Mouse (Mus musculus): Measurements from ENCODE around the gene Stim2. TPM values are rescaled to one million over a fixed set of nuclear protein-coding genes. Genes with fewer than 3 reads are reported as not detected.

Stim2 gene
- polyA plus RNA-seq (2015; fragmentation: Nextera tagmentation; extraction: Ambion mirVana) = 14.8 and 16.4 TPM in 2 replicates

DNA sequence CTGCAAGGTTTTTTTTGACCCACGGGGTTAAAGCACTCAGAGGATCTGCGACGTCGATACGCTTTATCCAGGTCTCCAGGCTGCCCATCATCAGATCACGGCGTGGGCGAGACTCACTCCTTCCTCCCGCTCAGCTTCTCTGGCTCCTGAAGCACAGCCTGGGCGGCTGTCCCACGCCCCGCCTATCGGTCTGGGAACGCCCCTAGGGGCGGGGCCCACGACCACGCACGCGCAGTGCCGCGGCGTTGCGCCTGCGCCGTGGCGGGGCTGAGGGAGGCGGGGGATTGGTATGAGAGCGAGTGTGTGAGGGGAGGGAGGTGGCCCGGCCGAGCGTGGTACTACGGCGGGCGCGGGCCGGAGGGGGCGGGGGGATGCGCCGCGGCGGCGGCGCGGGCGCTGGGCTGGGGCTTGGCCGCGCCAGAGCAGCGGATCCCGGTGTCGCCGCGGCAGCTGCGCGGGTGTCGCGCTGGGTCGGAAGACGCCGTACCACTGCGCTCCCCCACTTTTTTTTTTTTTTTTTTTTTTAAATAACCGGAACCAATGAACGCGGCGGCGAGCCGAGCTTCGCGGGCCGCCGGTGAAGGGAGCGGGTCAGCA is at the start of gene Stim2:
TSS of gene Stim2 (plus strand) at position 354 of the 597 bp plus-strand sequence.
- no peaks in the 10 kb centered on the region for H3K36me3 ChIP-seq
- peak within 1 kb of the TSS; percentile 97 for H3K4me3 ChIP-seq
- H3K9ac ChIP-seq = peak within 1 kb of the TSS; percentile 90
- H3K4me1 ChIP-seq = peaks cover 16% of the 10 kb centered on the region
- H3K27me3 ChIP-seq = no peaks in the 10 kb centered on the region
- ATAC-seq (ENCODE audit: insufficient number of reproducible peaks, insufficient read depth, low FRiP score, low TSS enrichment, low read depth) = peak; percentile 96
- under 1% methylated on average over 52 of the region's 71 CpGs for WGBS
- H3K9me3 ChIP-seq = no peaks in the 10 kb centered on the region
- H3K27ac ChIP-seq = peak within 1 kb of the TSS; percentile 94
- H3K4me2 ChIP-seq = peak within 1 kb of the TSS; percentile 70

DNA sequence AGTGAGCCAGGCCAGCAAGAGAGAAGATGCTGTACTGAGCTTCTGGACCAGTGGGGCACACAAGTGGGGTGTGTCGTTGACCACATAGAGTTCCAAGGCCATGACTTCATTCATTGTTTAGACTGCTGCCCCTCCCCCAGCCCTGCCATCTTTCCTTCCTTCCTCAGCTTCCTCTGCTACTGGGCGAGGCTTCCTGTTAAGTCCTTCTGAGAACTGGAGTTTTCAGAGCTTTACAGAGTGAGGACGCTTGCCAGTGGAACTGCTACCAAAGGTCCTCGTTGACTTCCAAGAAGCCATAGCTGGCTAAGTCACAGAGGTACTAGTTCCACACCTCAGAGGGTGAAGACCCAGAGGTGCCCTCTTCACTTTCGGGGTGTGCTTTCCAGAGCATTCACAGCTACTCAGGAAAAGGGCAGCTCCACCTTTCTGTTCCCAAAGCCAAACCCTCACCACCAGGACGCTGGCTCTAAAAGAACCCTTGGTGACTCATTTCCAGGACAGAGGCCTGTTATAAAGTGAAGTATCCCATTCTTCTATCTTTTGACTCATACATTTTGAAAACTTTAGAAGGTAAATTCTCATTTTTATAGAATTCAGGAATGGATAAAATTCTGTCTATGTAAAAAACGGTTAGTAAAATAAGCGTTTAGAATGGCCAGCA is 49.6 kb upstream of the Stim2 start:
- peaks cover 14% of the 10 kb centered on the region for H3K4me1 ChIP-seq
- ATAC-seq (ENCODE audit: insufficient number of reproducible peaks, insufficient read depth, low FRiP score, low TSS enrichment, low read depth) = no peak
- no peak overlapping the region for H3K4me3 ChIP-seq
- no peaks in the 10 kb centered on the region for H3K36me3 ChIP-seq
- H3K9me3 ChIP-seq = no peaks in the 10 kb centered on the region
- H3K4me2 ChIP-seq = no peak overlapping the region
- no peak overlapping the region for H3K9ac ChIP-seq
- H3K27ac ChIP-seq = no peak overlapping the region
- H3K27me3 ChIP-seq = no peaks in the 10 kb centered on the region
- 86% methylated on average over 8 of the region's 8 CpGs for WGBS

DNA sequence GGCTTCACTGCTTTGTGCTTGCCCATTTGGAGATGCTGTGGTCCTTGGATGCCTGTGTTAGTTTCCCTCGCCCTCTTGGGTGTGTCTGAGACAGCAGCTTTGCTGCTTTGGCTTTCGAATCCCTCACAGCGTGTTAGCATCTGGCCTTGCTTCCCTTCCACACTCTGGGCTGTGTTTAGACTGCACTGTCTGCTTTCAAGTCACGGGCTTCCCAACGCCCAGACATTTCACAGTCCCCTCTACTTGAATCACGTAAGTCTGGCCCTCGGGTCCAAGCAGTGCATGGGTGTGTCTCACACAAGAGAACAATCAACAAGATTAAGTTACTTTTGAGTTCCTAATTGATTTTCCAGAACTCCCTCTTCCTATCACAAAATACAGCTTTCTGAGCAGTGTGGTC is 48.1 kb upstream of the Stim2 start:
- no peak overlapping the region for H3K9ac ChIP-seq
- no peak for ATAC-seq (ENCODE audit: insufficient number of reproducible peaks, insufficient read depth, low FRiP score, low TSS enrichment, low read depth)
- no peaks in the 10 kb centered on the region for H3K9me3 ChIP-seq
- H3K4me1 ChIP-seq = peaks cover 14% of the 10 kb centered on the region
- no peak overlapping the region for H3K4me3 ChIP-seq
- no peak overlapping the region for H3K27ac ChIP-seq
- WGBS = 51% methylated on average over 7 of the region's 7 CpGs
- no peaks in the 10 kb centered on the region for H3K27me3 ChIP-seq
- H3K36me3 ChIP-seq = no peaks in the 10 kb centered on the region
- no peak overlapping the region for H3K4me2 ChIP-seq

GRCm38 (mm10) chr5:53953216-53953615 is 45.1 kb upstream of the Stim2 start:
- Histone ChIP-seq H3K27ac (no peak overlapping the region), H3K4me2 (no peak overlapping the region), H3K36me3 (no peaks in the 10 kb centered on the region), H3K4me1 (peaks cover 6% of the 10 kb centered on the region; the same call in 1 of the 2 replicates), H3K9ac (no peak overlapping the region), H3K27me3 (no peaks in the 10 kb centered on the region), H3K9me3 (no peaks in the 10 kb centered on the region), H3K4me3 (no peak overlapping the region)
- ATAC-seq (ENCODE audit: insufficient number of reproducible peaks, insufficient read depth, low FRiP score, low TSS enrichment, low read depth) = no peak

- 85% methylated on average over 2 of the region's 2 CpGs for WGBS
- Histone ChIP-seq H3K36me3 (no peaks in the 10 kb centered on the region), H3K9ac (no peak overlapping the region), H3K9me3 (no peaks in the 10 kb centered on the region), H3K4me3 (no peak overlapping the region), H3K27ac (no peak overlapping the region), H3K27me3 (no peaks in the 10 kb centered on the region), H3K4me2 (no peak overlapping the region), H3K4me1 (peaks cover 6% of the 10 kb centered on the region; the same call in 1 of the 2 replicates)
- no peak for ATAC-seq (ENCODE audit: insufficient number of reproducible peaks, insufficient read depth, low FRiP score, low TSS enrichment, low read depth)
These were observed 44.5 kb upstream of the Stim2 start for GRCm38 (mm10) chr5:53953797-53954196.

GRCm38 (mm10) chr5:53955966-53956365 is 42.3 kb upstream of the Stim2 start:
- no peak for ATAC-seq (ENCODE audit: insufficient number of reproducible peaks, insufficient read depth, low FRiP score, low TSS enrichment, low read depth)

DNA sequence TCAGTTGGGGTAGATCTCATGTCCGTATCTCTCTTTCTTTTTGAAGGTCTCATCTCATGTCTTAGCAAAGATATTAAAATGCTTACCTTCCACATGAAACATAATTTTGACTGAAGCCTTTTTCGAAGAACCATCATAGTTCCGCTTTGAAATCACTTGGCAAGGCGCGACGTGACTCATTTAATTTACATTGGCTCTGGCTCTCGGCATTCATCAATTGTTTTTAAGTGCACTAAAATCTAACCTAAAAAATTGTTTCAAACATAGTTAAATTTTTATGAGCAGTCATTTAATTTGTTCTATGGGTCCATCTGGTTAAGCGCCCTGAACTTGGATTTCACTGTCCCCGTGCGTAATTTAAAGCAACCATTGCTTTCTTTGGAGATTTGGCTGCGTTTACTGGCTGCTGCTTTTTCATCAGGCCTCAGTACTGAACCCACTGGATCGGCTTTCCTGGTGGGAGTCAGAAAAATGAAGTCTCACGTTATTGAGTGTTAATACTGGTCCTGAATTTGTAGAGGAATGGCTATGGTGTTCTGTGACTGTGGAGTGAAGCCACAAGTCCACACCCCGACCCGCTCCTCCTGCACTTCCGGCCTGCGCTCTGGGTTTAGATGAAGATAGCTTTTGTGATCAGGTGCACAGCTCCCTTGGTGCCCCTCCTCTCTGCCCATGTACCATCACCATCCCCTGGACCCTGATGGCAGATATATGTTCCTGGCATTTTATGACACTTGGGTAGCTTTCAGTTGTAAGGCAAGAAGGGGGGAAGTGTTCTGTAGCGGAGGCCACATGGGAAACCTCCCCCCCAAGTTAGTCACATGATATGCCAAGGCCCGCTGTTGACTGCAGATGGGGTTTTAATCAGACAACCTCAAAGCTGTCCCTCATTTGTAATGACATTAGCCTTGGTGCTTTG is 41.6 kb upstream of the Stim2 start:
- 85% methylated on average over 19 of the region's 19 CpGs for WGBS
- no peak overlapping the region for H3K4me2 ChIP-seq
- ATAC-seq (ENCODE audit: insufficient number of reproducible peaks, insufficient read depth, low FRiP score, low TSS enrichment, low read depth) = no peak
- H3K4me3 ChIP-seq = no peak overlapping the region
- H3K27me3 ChIP-seq = no peaks in the 10 kb centered on the region
- H3K27ac ChIP-seq = no peak overlapping the region
- H3K9ac ChIP-seq = no peak overlapping the region
- no peaks in the 10 kb centered on the region for H3K9me3 ChIP-seq
- no peaks in the 10 kb centered on the region for H3K36me3 ChIP-seq
- no peaks in the 10 kb centered on the region for H3K4me1 ChIP-seq

More at GRCm38 (mm10) chr5:53955966-53956365, 42.3 kb upstream of the Stim2 start:
- H3K27ac ChIP-seq = no peak overlapping the region
- H3K4me2 ChIP-seq = no peak overlapping the region
- H3K27me3 ChIP-seq = no peaks in the 10 kb centered on the region
- WGBS = 85% methylated on average over 2 of the region's 2 CpGs
- no peaks in the 10 kb centered on the region for H3K9me3 ChIP-seq
- no peak overlapping the region for H3K4me3 ChIP-seq
- H3K9ac ChIP-seq = no peak overlapping the region
- no peaks in the 10 kb centered on the region for H3K36me3 ChIP-seq
- no peaks in the 10 kb centered on the region for H3K4me1 ChIP-seq

- Histone ChIP-seq H3K27ac (no peak overlapping the region), H3K4me2 (no peak overlapping the region), H3K4me1 (no peaks in the 10 kb centered on the region), H3K4me3 (no peak overlapping the region), H3K36me3 (no peaks in the 10 kb centered on the region), H3K9ac (no peak overlapping the region), H3K9me3 (no peaks in the 10 kb centered on the region), H3K27me3 (no peaks in the 10 kb centered on the region)
- no peak for ATAC-seq (ENCODE audit: insufficient number of reproducible peaks, insufficient read depth, low FRiP score, low TSS enrichment, low read depth)
- 69% methylated on average over 6 of the region's 6 CpGs for WGBS
These were observed 41.0 kb upstream of the Stim2 start for GRCm38 (mm10) chr5:53957348-53957747.

DNA sequence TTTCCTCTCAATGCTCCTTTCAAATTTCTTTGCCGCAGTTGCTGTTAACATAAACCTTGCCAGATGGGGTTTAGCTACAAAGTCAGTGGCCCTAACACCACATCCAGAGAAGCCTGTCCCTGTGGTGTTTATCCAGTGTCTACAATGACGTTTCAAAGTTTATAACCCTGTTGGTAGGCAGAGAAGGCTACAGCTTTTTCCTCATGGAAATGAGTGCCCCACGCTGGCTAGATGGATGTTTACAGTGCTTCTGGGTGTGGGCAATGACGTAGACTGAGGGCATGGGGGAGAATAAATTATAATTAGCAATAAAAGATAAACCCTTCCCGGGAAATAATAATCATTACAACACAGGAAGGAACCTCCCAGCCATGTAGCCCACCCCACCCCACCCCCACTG is 37.1 kb upstream of the Stim2 start:
- Histone ChIP-seq H3K27me3 (no peaks in the 10 kb centered on the region), H3K4me2 (no peak overlapping the region), H3K4me1 (no peaks in the 10 kb centered on the region), H3K9me3 (no peaks in the 10 kb centered on the region), H3K9ac (no peak overlapping the region), H3K27ac (no peak overlapping the region), H3K36me3 (no peaks in the 10 kb centered on the region), H3K4me3 (no peak overlapping the region)
- no peak for ATAC-seq (ENCODE audit: insufficient number of reproducible peaks, insufficient read depth, low FRiP score, low TSS enrichment, low read depth)
- 66% methylated on average over 5 of the region's 5 CpGs for WGBS

DNA sequence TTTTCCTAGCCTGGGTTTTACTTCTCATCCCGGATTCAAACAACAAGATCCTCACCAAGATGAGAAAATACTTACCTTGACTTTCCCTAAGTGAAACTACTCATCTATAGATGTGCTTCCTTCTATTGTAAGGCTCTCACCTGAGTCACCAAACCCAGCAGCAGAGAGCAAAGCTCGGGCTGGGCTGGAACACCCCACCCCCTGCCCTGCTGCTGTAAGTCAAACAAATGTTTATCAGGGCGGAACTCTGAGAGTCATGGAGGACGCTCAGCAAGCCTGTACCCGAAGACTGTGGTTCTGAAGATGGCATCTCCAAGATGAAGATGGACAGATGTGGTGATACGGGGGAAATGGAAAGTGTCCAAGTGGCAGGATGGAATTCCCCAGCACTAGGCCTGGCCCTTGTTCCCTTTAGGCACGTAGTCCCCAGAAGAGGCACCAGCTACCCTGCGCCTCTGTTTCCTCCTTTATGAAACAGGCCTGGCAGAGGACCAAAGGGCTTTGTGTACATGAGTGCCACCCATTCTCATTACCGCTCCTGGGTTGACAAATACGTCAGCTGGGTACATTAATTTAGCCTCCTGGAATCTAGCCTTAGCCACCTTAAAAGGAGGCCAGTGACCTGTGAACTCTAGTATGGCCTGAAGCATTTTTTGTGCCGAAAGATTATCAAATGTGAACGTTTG is 36.3 kb upstream of the Stim2 start:
- Histone ChIP-seq H3K4me1 (no peaks in the 10 kb centered on the region), H3K27me3 (no peaks in the 10 kb centered on the region), H3K4me3 (no peak overlapping the region), H3K9me3 (no peaks in the 10 kb centered on the region), H3K27ac (no peak overlapping the region), H3K9ac (no peak overlapping the region), H3K4me2 (no peak overlapping the region), H3K36me3 (no peaks in the 10 kb centered on the region)
- ATAC-seq (ENCODE audit: insufficient number of reproducible peaks, insufficient read depth, low FRiP score, low TSS enrichment, low read depth) = no peak
- WGBS = 79% methylated on average over 12 of the region's 12 CpGs

DNA sequence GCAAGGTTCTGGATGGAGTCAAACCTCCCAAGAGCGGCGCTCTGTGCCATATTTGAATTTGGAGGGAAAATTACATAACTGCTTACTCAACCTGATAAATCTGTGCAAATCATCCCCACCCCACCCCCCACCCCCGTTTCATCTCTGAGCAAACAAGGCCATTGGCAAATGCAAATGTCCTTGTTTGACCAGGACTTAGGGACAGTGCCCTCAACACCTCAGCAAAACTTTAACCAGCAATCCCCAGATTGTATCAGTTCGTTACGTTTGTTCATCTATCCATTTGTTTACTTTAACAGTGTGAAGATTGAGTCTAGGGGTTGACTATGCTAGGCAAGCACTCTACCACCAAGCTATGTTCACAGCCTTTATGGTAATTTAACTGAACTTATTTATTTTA is 32.6 kb upstream of the Stim2 start:
- no peak overlapping the region for H3K4me3 ChIP-seq
- no peaks in the 10 kb centered on the region for H3K27me3 ChIP-seq
- H3K9me3 ChIP-seq = no peaks in the 10 kb centered on the region
- no peak overlapping the region for H3K4me2 ChIP-seq
- H3K27ac ChIP-seq = no peak overlapping the region
- 86% methylated on average over 5 of the region's 5 CpGs for WGBS
- H3K9ac ChIP-seq = no peak overlapping the region
- H3K36me3 ChIP-seq = no peaks in the 10 kb centered on the region
- ATAC-seq (ENCODE audit: insufficient number of reproducible peaks, insufficient read depth, low FRiP score, low TSS enrichment, low read depth) = no peak
- H3K4me1 ChIP-seq = 0 out of 2 replicates have a peak, but pooled peaks cover 4% of the 10 kb centered on the region
